Mouse (Mus musculus) thymus, adult 2 months (tissue): ENCODE measurements around the gene Cage1.

Source experiments
- CTCF ChIP-seq: fragments of 200-500 bp; IDR thresholded peaks from 2 replicates; pipeline ENCODE4 v1.5.1; 2012; ENCODE audit warnings: mild to moderate bottlenecking, control low read depth, low read length, moderate library complexity, borderline replicate concordance; ENCODE audit not compliant: control insufficient read depth, poor library complexity, insufficient read depth; ENCODE audit errors: extremely low read depth
- POLR2A ChIP-seq: fragments of 200-500 bp; IDR thresholded peaks from 2 replicates; pipeline ENCODE4 v1.6.1; 2012; ENCODE audit warnings: mild to moderate bottlenecking, low read length, control low read depth, moderate library complexity; ENCODE audit not compliant: control insufficient read depth, poor library complexity, insufficient read depth; ENCODE audit errors: extremely low read depth

- TF ChIP-seq POLR2A (no peak), CTCF (0 out of 2 replicates have a peak, but pooled peaks have one; percentile 11)
Observed at GRCm38 (mm10) chr13:38036343-38037043, 376 bp downstream of the Cage1 start, which contains the start of gene Riok1.
